Mouse (Mus musculus) hematopoietic stem cell, adult 5-6 weeks (primary cell): ENCODE measurements around the gene Kcnn3. TPM values are rescaled to one million over a fixed set of nuclear protein-coding genes. Genes with fewer than 3 reads are reported as not detected.

ENCODE experiments used
- ATAC-seq, 2 experiments: fragments of 125-278 bp in 1 of 2; replicated peaks in 1 of 2; 2 replicates each; pipeline ENCODE4 v1.8.0; 2016 to 2017; ENCODE audit warnings: inconsistent platforms in 2 of 2, mild to moderate bottlenecking in 2 of 2, moderate number of reproducible peaks in 2 of 2, low read depth in 1 of 2, moderate TSS enrichment in 1 of 2; ENCODE audit not compliant: low FRiP score in 2 of 2, poor library complexity in 2 of 2, severe bottlenecking in 2 of 2, insufficient read depth in 1 of 2, low TSS enrichment in 1 of 2
- total RNA-seq: library from RNA; stranded (forward); fragments of 172-1452, 232-1000 nt; gene quantifications from 2 replicates; pipeline ENCODE4 v1.2.3, GENCODE M21; 2017

The Kcnn3 gene
- not detected in 2 replicates for total RNA-seq

- peak; percentile 89 to 91 for ATAC-seq
Measured at GRCm38 (mm10) chr3:89519894-89520293, at the start of gene Kcnn3. Gene Kcnn3, plus strand, starts transcription at chr3:89520164.

GRCm38 (mm10) chr3:89472280-89472679 lies 47.7 kb upstream of the Kcnn3 start:
- ATAC-seq: no peak

- ATAC-seq: peak; percentile 27 to 29; a peak in 1 of 4 replicates
Measured at GRCm38 (mm10) chr3:89473838-89474237, 46.1 kb upstream of the Kcnn3 start.

- ATAC-seq: no peak
Measured at GRCm38 (mm10) chr3:89479055-89479454, 40.9 kb upstream of the Kcnn3 start.

DNA sequence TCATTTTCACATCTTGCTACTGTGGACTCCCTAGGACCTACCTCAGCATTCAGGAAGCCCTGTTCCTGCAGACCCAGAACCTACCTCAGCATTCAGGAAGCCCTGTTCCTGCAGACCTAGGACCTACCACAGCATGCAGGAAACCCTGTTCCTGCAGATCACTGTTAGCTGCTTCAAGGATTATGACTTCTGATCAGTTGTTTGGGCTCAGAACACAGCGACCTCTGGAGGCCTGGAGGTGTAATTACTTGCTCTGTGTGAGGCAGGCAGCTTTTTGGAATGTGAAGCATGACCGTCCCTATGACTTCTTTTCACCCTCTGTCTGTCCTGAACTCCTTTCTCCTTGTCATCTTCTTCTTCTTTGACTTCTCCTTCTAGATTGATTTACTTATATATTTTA lies 38.5 kb upstream of the Kcnn3 start:
- peak in 1 of 2 experiments; percentile 37; a peak in 1 of 4 replicates for ATAC-seq

DNA sequence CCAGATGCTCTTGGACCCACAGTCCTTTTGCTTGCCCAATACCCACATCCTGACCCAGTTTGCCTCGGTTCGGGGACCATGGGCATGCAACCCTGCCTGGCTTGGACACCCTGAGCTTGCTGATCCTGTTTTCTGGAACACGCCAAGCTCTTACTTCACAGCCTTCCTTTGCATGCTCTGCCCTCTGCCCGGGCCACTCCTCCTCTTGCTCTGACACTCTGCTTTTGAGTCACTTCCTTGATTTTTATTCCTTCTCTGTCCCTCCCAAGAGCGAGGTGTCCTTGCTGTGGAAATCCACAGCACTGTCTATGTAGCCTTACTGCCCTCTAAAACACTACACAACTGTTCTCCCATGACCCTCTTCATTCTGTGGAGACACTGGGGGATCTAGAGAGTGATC lies 37.7 kb upstream of the Kcnn3 start:
- no peak for ATAC-seq

DNA sequence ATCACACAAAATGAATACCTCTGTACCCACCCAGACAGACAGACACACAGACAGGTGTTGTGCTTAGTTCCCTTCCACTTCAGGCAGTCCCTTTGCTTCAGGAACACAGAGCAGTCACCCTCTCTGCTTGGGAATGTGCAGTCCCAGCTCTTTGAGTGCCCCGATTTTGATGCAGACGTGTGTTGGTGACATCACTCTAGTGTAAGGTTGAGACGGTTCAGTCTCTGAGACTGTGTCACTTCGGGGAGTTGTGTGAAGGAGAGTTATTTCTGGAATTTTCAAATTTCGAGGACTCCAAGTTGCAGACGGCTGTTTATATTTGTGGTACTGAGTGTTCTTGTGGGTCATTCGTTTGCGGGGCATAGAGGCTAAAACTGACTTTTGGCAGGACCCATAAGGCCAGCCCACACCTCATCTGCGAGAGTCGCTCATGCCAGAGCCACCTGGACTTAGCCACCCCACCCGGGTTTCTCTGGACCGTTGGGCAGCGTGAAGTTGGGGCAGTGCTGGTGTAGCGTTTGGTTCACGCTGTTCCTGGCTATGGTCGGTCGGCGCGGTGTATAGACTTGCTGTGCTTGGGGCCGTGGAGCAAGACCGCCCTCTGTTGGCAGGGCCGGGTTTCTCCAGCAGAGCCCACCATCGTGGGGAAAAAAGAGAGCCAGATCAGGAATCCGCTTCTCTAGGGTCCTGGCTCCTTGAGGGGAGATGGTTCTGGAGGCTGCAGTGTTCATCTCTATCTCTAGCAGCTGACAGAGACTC lies 35.0 kb upstream of the Kcnn3 start:
- peak; percentile 93 to 94 for ATAC-seq

- no peak for ATAC-seq
Measured at GRCm38 (mm10) chr3:89486111-89486510, 33.9 kb upstream of the Kcnn3 start.

GRCm38 (mm10) chr3:89486916-89487702 lies 32.9 kb upstream of the Kcnn3 start:
- ATAC-seq: no peak; a peak in 1 of 4 replicates

DNA sequence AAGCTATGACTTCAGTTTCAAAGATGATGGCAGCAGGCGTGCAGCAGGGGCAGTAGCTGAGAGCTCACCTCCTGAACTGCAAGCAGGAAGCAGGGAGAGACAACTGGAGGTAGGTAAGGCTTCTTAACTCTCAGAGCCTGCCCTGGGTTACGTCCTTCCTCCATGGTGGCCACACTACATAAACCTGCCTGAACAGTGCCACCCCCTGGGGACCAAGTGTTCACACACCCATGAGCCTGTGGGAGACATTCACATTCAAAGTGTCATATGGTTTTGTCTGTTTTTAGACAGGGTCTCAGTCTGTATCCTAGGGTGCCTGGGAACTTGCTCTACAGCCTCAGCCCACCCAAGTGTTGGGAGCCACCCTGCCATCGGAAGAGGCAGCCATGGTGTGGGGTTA lies 29.2 kb upstream of the Kcnn3 start:
- no peak for ATAC-seq

- ATAC-seq: no peak
Measured at GRCm38 (mm10) chr3:89491559-89491958, 28.4 kb upstream of the Kcnn3 start.

DNA sequence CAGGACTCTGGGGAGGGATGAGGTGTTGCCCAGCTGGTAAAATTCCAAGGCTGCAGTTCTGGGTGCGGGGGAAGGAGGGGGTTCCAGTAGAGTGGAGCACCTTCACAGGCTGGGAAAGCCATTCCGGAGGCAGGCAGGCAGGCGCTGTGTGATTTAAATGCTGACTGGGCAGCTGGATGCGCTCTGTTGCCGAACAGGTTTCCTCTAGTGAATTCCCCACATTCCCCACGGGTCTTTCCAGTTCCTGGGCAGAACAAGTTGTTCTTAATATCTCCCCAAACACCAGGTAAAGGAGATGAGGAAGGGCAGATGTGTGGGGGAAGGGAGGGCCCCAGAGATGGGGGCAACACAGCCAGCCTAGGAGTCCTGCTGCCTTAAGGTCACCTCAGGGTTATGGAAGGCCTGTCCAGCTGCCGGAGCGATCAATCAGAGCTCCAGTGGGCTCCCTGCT lies 27.2 kb upstream of the Kcnn3 start:
- ATAC-seq: no peak

GRCm38 (mm10) chr3:89494630-89495029 lies 25.3 kb upstream of the Kcnn3 start:
- ATAC-seq: no peak

GRCm38 (mm10) chr3:89496366-89496765 lies 23.6 kb upstream of the Kcnn3 start:
- ATAC-seq: no peak

- no peak for ATAC-seq
Measured at GRCm38 (mm10) chr3:89499696-89500095, 20.3 kb upstream of the Kcnn3 start.

DNA sequence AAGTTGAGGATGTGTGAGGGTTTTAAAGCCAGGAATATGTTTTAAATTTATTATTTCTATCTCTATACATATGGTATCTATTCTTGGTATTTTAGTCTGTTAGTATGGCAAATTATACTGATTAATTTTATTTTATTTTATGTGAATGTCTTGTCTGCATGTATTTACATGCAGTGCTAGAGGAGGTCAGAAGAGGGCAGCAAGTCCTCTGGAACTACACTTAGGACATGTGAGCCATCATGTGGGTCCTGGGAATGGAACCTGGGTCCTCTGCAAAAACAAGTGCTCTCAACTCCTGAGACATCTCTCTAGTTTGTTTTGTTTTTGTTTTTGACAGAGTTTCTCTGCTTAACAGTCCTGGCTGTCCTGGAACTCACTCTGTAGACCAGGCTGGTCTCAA lies 18.5 kb upstream of the Kcnn3 start:
- ATAC-seq: no peak; a peak in 1 of 4 replicates

GRCm38 (mm10) chr3:89502551-89502950 lies 17.4 kb upstream of the Kcnn3 start:
- ATAC-seq: no peak

- ATAC-seq: no peak
Measured at GRCm38 (mm10) chr3:89508041-89508440, 11.9 kb upstream of the Kcnn3 start.
